Mouse (Mus musculus): ENCODE results near the gene Jrkl. TPM values are rescaled to one million over a fixed set of nuclear protein-coding genes. Genes with fewer than 3 reads are reported as not detected.

Jrkl gene
- polyA plus RNA-seq, 1 experiment from 2014 or later: 8.2 TPM

- H3K4me1 ChIP-seq (replicated peaks): no peaks in the 10 kb centered on the region
- ATAC-seq: no peak
- H3K4me2 ChIP-seq (replicated peaks): no peak overlapping the region
- no peak overlapping the region for H3K27ac ChIP-seq
- WGBS: 76% methylated on average over 2 of the region's 2 CpGs
- no peaks in the 10 kb centered on the region for H3K9me3 ChIP-seq
- H3K4me3 ChIP-seq (replicated peaks): no peak overlapping the region
- no peaks in the 10 kb centered on the region for H3K36me3 ChIP-seq
- H3K9ac ChIP-seq: no peak overlapping the region
- no peaks in the 10 kb centered on the region for H3K27me3 ChIP-seq (replicated peaks)
These were observed 39.3 kb downstream of the Jrkl start for GRCm38 (mm10) chr9:13206369-13206768.

- Histone ChIP-seq H3K27me3 (replicated peaks) (no peaks in the 10 kb centered on the region), H3K27ac (no peak overlapping the region), H3K4me3 (replicated peaks) (no peak overlapping the region), H3K9me3 (no peaks in the 10 kb centered on the region), H3K4me1 (replicated peaks) (no peaks in the 10 kb centered on the region), H3K36me3 (no peaks in the 10 kb centered on the region), H3K9ac (no peak overlapping the region), H3K4me2 (replicated peaks) (no peak overlapping the region)
- 83% methylated on average over 5 of the region's 5 CpGs for WGBS
- no peak for ATAC-seq
These were observed 41.9 kb downstream of the Jrkl start for GRCm38 (mm10) chr9:13203681-13204080.

GRCm38 (mm10) chr9:13203109-13203508 is 42.5 kb downstream of the Jrkl start:
- Histone ChIP-seq H3K27me3 (replicated peaks) (no peaks in the 10 kb centered on the region), H3K9ac (no peak overlapping the region), H3K9me3 (no peaks in the 10 kb centered on the region), H3K36me3 (no peaks in the 10 kb centered on the region), H3K4me2 (replicated peaks) (no peak overlapping the region), H3K4me1 (replicated peaks) (no peaks in the 10 kb centered on the region), H3K27ac (no peak overlapping the region), H3K4me3 (replicated peaks) (no peak overlapping the region)
- 74% methylated on average over 1 of the region's 1 CpGs for WGBS
- ATAC-seq: no peak

GRCm38 (mm10) chr9:13200079-13200478 is 45.5 kb downstream of the Jrkl start:
- no peak for ATAC-seq
- WGBS: 53% methylated on average over 3 of the region's 3 CpGs
- no peak overlapping the region for H3K4me3 ChIP-seq (replicated peaks)
- no peaks in the 10 kb centered on the region for H3K9me3 ChIP-seq
- no peaks in the 10 kb centered on the region for H3K27me3 ChIP-seq (replicated peaks)
- no peak overlapping the region for H3K9ac ChIP-seq
- no peak overlapping the region for H3K27ac ChIP-seq
- H3K4me2 ChIP-seq (replicated peaks): no peak overlapping the region
- no peaks in the 10 kb centered on the region for H3K4me1 ChIP-seq (replicated peaks)
- H3K36me3 ChIP-seq: no peaks in the 10 kb centered on the region

- H3K4me2 ChIP-seq (replicated peaks): no peak overlapping the region
These were observed 49.9 kb downstream of the Jrkl start for GRCm38 (mm10) chr9:13195762-13196161.

GRCm38 (mm10) chr9:13195268-13195667 is 50.4 kb downstream of the Jrkl start:
- Histone ChIP-seq H3K9me3 (no peaks in the 10 kb centered on the region), H3K4me3 (replicated peaks) (no peak overlapping the region), H3K4me2 (replicated peaks) (no peak overlapping the region), H3K27ac (no peak overlapping the region), H3K36me3 (no peaks in the 10 kb centered on the region), H3K27me3 (replicated peaks) (no peaks in the 10 kb centered on the region), H3K9ac (no peak overlapping the region), H3K4me1 (replicated peaks) (no peaks in the 10 kb centered on the region)
- no peak for ATAC-seq
- WGBS: 2% methylated on average over 4 of the region's 4 CpGs

More at GRCm38 (mm10) chr9:13195762-13196161, 49.9 kb downstream of the Jrkl start:
- no peaks in the 10 kb centered on the region for H3K4me1 ChIP-seq (replicated peaks)
- no peaks in the 10 kb centered on the region for H3K36me3 ChIP-seq
- no peaks in the 10 kb centered on the region for H3K27me3 ChIP-seq (replicated peaks)
- H3K9me3 ChIP-seq: no peaks in the 10 kb centered on the region
- no peak overlapping the region for H3K4me3 ChIP-seq (replicated peaks)
- WGBS: 11% methylated on average over 7 of the region's 7 CpGs
- H3K27ac ChIP-seq: no peak overlapping the region
- H3K9ac ChIP-seq: no peak overlapping the region
- ATAC-seq: no peak

- 90% methylated on average over 4 of the region's 4 CpGs for WGBS
- no peak overlapping the region for H3K4me3 ChIP-seq (replicated peaks)
These were observed 51.0 kb downstream of the Jrkl start for GRCm38 (mm10) chr9:13194619-13195018.

More at GRCm38 (mm10) chr9:13194619-13195018, 51.0 kb downstream of the Jrkl start:
- no peak overlapping the region for H3K9ac ChIP-seq
- no peak overlapping the region for H3K27ac ChIP-seq
- ATAC-seq: no peak
- H3K9me3 ChIP-seq: no peaks in the 10 kb centered on the region
- H3K36me3 ChIP-seq: no peaks in the 10 kb centered on the region
- H3K4me1 ChIP-seq (replicated peaks): no peaks in the 10 kb centered on the region
- H3K4me2 ChIP-seq (replicated peaks): no peak overlapping the region
- H3K27me3 ChIP-seq (replicated peaks): no peaks in the 10 kb centered on the region

Other genes with a start within 250 kb of the Jrkl start
- 7.5 TPM in 2 replicates for gene Ccdc82, start 1.1 kb upstream of the Jrkl start, polyA plus RNA-seq (2015; fragmentation: Nextera tagmentation; extraction: Ambion mirVana)
- 5.7 and 6.2 TPM in 2 replicates for gene Maml2, start 52.1 kb upstream of the Jrkl start, polyA plus RNA-seq (2015; fragmentation: Nextera tagmentation; extraction: Ambion mirVana)
- gene Gm17571, start 200.9 kb upstream of the Jrkl start, polyA plus RNA-seq (2015; fragmentation: Nextera tagmentation; extraction: Ambion mirVana): not detected in 2 replicates

Measured in intestine, embryonic 15.5 days (tissue).